In genomic region chr16:41826899-41827604, GRCm38 (mm10) we compare ENCODE assay signal across 17 mouse cellular contexts.
DNase-seq lines count a peak whose midpoint lies in the region; ATAC-seq lines count a peak whose summit lies in the region.
"Had no signal": no experiment of that assay in that cellular context is flagged by ENCODE, and none has a peak within 500 bp of the region (broad histone marks: within the 10 kb centered on the region; RNA-seq: fewer than 3 reads in every experiment).

No protein-coding gene starts in this region.

- no peak for DNase-seq in hindbrain, embryonic 14.5 days (ENCODE audit: low spot score)
- DNase-seq in neural tube, embryonic 10.5 days (ENCODE audit: extremely low spot score, low spot score) = no peak
- DNase-seq in left cerebral cortex, adult 11 months (ENCODE audit: low spot score) = no peak
- DNase-seq: embryo, embryonic 11 days; gastrocnemius, postnatal 14 days; kidney, adult 11 months; layer of hippocampus, adult 9-11 months; left cerebral cortex, postnatal 4 days; right cerebral cortex, adult 18-20 months had no signal

- no peaks in the 10 kb centered on the region for H3K9me3 ChIP-seq in hindbrain, embryonic 16.5 days (ENCODE audit: control insufficient read depth, low read length)
- H3K9me3 ChIP-seq in hindbrain, embryonic 14.5 days (ENCODE audit: control insufficient read depth, low read length) = no peaks in the 10 kb centered on the region
- H3K9me3 ChIP-seq in neural tube, embryonic 13.5 days = no peaks in the 10 kb centered on the region
- no peaks in the 10 kb centered on the region for H3K9me3 ChIP-seq in forebrain, embryonic 16.5 days (ENCODE audit: control insufficient read depth, low read length)
- H3K9me3 ChIP-seq: heart, embryonic 13.5 days; hindbrain, embryonic 10.5 days; midbrain, embryonic 15.5 days; neural tube, embryonic 12.5 days had no signal

- H3K27me3 ChIP-seq in hindbrain, embryonic 16.5 days (replicated peaks; ENCODE audit: control insufficient read depth, insufficient read depth, low read length) = no peaks in the 10 kb centered on the region
- no peaks in the 10 kb centered on the region for H3K27me3 ChIP-seq in hindbrain, embryonic 14.5 days (ENCODE audit: control insufficient read depth, insufficient read depth, low read length)
- no peaks in the 10 kb centered on the region for H3K27me3 ChIP-seq in neural tube, embryonic 13.5 days
- H3K27me3 ChIP-seq in forebrain, embryonic 16.5 days (replicated peaks; ENCODE audit: control insufficient read depth, insufficient read depth, low read length) = no peaks in the 10 kb centered on the region
- H3K27me3 ChIP-seq: heart, embryonic 13.5 days; midbrain, embryonic 15.5 days; neural tube, embryonic 12.5 days had no signal

- WGBS in hindbrain, embryonic 16.5 days = 64% methylated on average over 5 of the region's 5 CpGs
- WGBS in hindbrain, embryonic 14.5 days = 69% methylated on average over 5 of the region's 5 CpGs
- WGBS in neural tube, embryonic 13.5 days = 59% methylated on average over 5 of the region's 5 CpGs
- 29% methylated on average over 5 of the region's 5 CpGs for WGBS in forebrain, embryonic 16.5 days

- H3K4me2 ChIP-seq in hindbrain, embryonic 16.5 days (ENCODE audit: low read length) = no peak overlapping the region
- H3K4me2 ChIP-seq in hindbrain, embryonic 14.5 days (replicated peaks) = no peak overlapping the region
- no peak overlapping the region for H3K4me2 ChIP-seq in neural tube, embryonic 13.5 days
- H3K4me2 ChIP-seq in forebrain, embryonic 16.5 days (ENCODE audit: low read length) = no peak overlapping the region
- H3K4me2 ChIP-seq: heart, embryonic 13.5 days; midbrain, embryonic 15.5 days; neural tube, embryonic 12.5 days had no signal

- H3K9ac ChIP-seq in hindbrain, embryonic 16.5 days (ENCODE audit: low read depth, low read length) = no peak overlapping the region
- no peak overlapping the region for H3K9ac ChIP-seq in hindbrain, embryonic 14.5 days
- no peak overlapping the region for H3K9ac ChIP-seq in neural tube, embryonic 13.5 days
- no peak overlapping the region for H3K9ac ChIP-seq in forebrain, embryonic 16.5 days (replicated peaks; ENCODE audit: low read depth, low read length)
- H3K9ac ChIP-seq: heart, embryonic 13.5 days; midbrain, embryonic 15.5 days; neural tube, embryonic 12.5 days had no signal

- no peaks in the 10 kb centered on the region; the same call in 1 of the 2 replicates for H3K4me1 ChIP-seq in hindbrain, embryonic 16.5 days (ENCODE audit: control insufficient read depth, insufficient read depth, low read depth, low read length)
- no peaks in the 10 kb centered on the region for H3K4me1 ChIP-seq in hindbrain, embryonic 14.5 days (replicated peaks; ENCODE audit: control insufficient read depth, insufficient read depth, low read length)
- H3K4me1 ChIP-seq in neural tube, embryonic 13.5 days (replicated peaks) = peaks cover 4% of the 10 kb centered on the region; the same call in 1 of the 2 replicates
- H3K4me1 ChIP-seq in forebrain, embryonic 16.5 days (replicated peaks; ENCODE audit: control insufficient read depth, insufficient read depth, low read length) = peaks cover 9% of the 10 kb centered on the region
- H3K4me1 ChIP-seq: heart, embryonic 13.5 days; midbrain, embryonic 15.5 days; neural tube, embryonic 12.5 days had no signal

- H3K4me3 ChIP-seq in hindbrain, embryonic 16.5 days (ENCODE audit: low read length) = no peak overlapping the region
- no peak overlapping the region for H3K4me3 ChIP-seq in hindbrain, embryonic 14.5 days (replicated peaks; ENCODE audit: low read length)
- no peak overlapping the region for H3K4me3 ChIP-seq in neural tube, embryonic 13.5 days
- no peak overlapping the region for H3K4me3 ChIP-seq in forebrain, embryonic 16.5 days (replicated peaks; ENCODE audit: low read length)
- H3K4me3 ChIP-seq: heart, embryonic 13.5 days; hindbrain, embryonic 10.5 days; midbrain, embryonic 15.5 days; neural tube, embryonic 12.5 days had no signal

- peak; percentile 42; the same call in 1 of the 2 replicates for ATAC-seq in hindbrain, embryonic 16.5 days
- ATAC-seq in hindbrain, embryonic 14.5 days (ENCODE audit: low FRiP score) = no peak
- no peak for ATAC-seq in neural tube, embryonic 13.5 days (ENCODE audit: low read depth)
- peak; percentile 50 for ATAC-seq in forebrain, embryonic 16.5 days
- no peak for ATAC-seq in erythroid progenitor cell, adult 5-6 weeks (replicated peaks; ENCODE audit: low FRiP score, poor library complexity, severe bottlenecking)
- ATAC-seq: midbrain, embryonic 15.5 days had no signal

- no peak overlapping the region for H3K27ac ChIP-seq in hindbrain, embryonic 16.5 days (ENCODE audit: low read depth, low read length)
- H3K27ac ChIP-seq in hindbrain, embryonic 14.5 days = no peak overlapping the region
- 0 out of 2 replicates have a peak overlapping the region, but pooled peaks have one; percentile 4 for H3K27ac ChIP-seq in neural tube, embryonic 13.5 days (replicated peaks)
- H3K27ac ChIP-seq in forebrain, embryonic 16.5 days (ENCODE audit: low read length) = no peak overlapping the region
- H3K27ac ChIP-seq: heart, embryonic 13.5 days; hindbrain, embryonic 10.5 days; midbrain, embryonic 15.5 days; neural tube, embryonic 12.5 days had no signal

- no peaks in the 10 kb centered on the region for H3K36me3 ChIP-seq in hindbrain, embryonic 16.5 days (ENCODE audit: control insufficient read depth, insufficient read depth, low read length)
- no peaks in the 10 kb centered on the region for H3K36me3 ChIP-seq in hindbrain, embryonic 14.5 days (replicated peaks; ENCODE audit: control insufficient read depth, insufficient read depth)
- H3K36me3 ChIP-seq in neural tube, embryonic 13.5 days = no peaks in the 10 kb centered on the region
- no peaks in the 10 kb centered on the region for H3K36me3 ChIP-seq in forebrain, embryonic 16.5 days (ENCODE audit: control insufficient read depth, insufficient read depth)
- H3K36me3 ChIP-seq: heart, embryonic 13.5 days; hindbrain, embryonic 10.5 days; midbrain, embryonic 15.5 days; neural tube, embryonic 12.5 days had no signal

Comparison
In these comparisons a context has a peak if more than half of its experiments do, and no peak if none do; other contexts are left out.
1. ATAC-seq: peak in hindbrain, embryonic 16.5 days (single experiment) and forebrain, embryonic 16.5 days (single experiment); none in hindbrain, embryonic 14.5 days (single experiment), neural tube, embryonic 13.5 days (single experiment) and erythroid progenitor cell, adult 5-6 weeks (single experiment).